Mouse (Mus musculus): ENCODE measurements around the gene Adm. TPM values are rescaled to one million over a fixed set of nuclear protein-coding genes. Genes with fewer than 3 reads are reported as not detected.

The Adm gene
- total and polyA plus RNA-seq, 2 experiments from 2014 or later, result 2.1 to 6.0 TPM

GRCm38 (mm10) chr7:110658378-110658928, 31.0 kb downstream of the Adm start:
- H3K4me3 ChIP-seq (ENCODE audit: low read length), result no peak overlapping the region
- H3K27me3 ChIP-seq (ENCODE audit: insufficient read depth, low read length), result no peaks in the 10 kb centered on the region
- no peaks in the 10 kb centered on the region for H3K36me3 ChIP-seq (ENCODE audit: insufficient read depth, low read length)
- no peak overlapping the region for H3K4me2 ChIP-seq (ENCODE audit: low read depth, low read length)
- TF ChIP-seq CTCF (IDR thresholded peaks at IDR 0.05; ENCODE audit: low read depth), result no peak
- no peak overlapping the region for H3K9ac ChIP-seq (replicated peaks; ENCODE audit: low read length)
- H3K9me3 ChIP-seq (ENCODE audit: low read length), result peaks cover 3% of the 10 kb centered on the region; the same call in 1 of the 2 replicates
- no peak for ATAC-seq
- no peak for DNase-seq (ENCODE audit: low spot score)
- no peaks in the 10 kb centered on the region for H3K4me1 ChIP-seq (ENCODE audit: insufficient read depth, low read length)
- 57% methylated on average over 3 of the region's 3 CpGs for WGBS
- H3K27ac ChIP-seq, result no peak overlapping the region

- Histone ChIP-seq H3K4me3 (ENCODE audit: low read length) (no peak overlapping the region), H3K27me3 (ENCODE audit: insufficient read depth, low read length) (no peaks in the 10 kb centered on the region), H3K9ac (replicated peaks; ENCODE audit: low read length) (no peak overlapping the region), H3K27ac (no peak overlapping the region), H3K4me2 (ENCODE audit: low read depth, low read length) (no peak overlapping the region), H3K9me3 (ENCODE audit: low read length) (peaks cover 3% of the 10 kb centered on the region; the same call in 1 of the 2 replicates), H3K4me1 (ENCODE audit: insufficient read depth, low read length) (no peaks in the 10 kb centered on the region), H3K36me3 (ENCODE audit: insufficient read depth, low read length) (no peaks in the 10 kb centered on the region)
- no peak for DNase-seq (ENCODE audit: low spot score)
- ATAC-seq, result no peak
- WGBS, result 46% methylated on average over 5 of the region's 5 CpGs
- TF ChIP-seq CTCF (IDR thresholded peaks at IDR 0.05; ENCODE audit: low read depth), result no peak
Measured at GRCm38 (mm10) chr7:110666537-110666936, 39.1 kb downstream of the Adm start.

GRCm38 (mm10) chr7:110668247-110668646, 40.8 kb downstream of the Adm start:
- no peak overlapping the region for H3K4me3 ChIP-seq (ENCODE audit: low read length)
- no peaks in the 10 kb centered on the region for H3K27me3 ChIP-seq (ENCODE audit: insufficient read depth, low read length)
- ATAC-seq (peak; percentile 35), DNase-seq (ENCODE audit: low spot score) (peak; percentile 38)
- WGBS, result 44% methylated on average over 6 of the region's 6 CpGs
- peak overlapping the region; percentile 9; the same call in 1 of the 2 replicates for H3K27ac ChIP-seq
- H3K36me3 ChIP-seq (ENCODE audit: insufficient read depth, low read length), result no peaks in the 10 kb centered on the region
- no peak overlapping the region for H3K9ac ChIP-seq (replicated peaks; ENCODE audit: low read length)
- no peak for TF ChIP-seq CTCF (IDR thresholded peaks at IDR 0.05; ENCODE audit: low read depth)
- H3K9me3 ChIP-seq (ENCODE audit: low read length), result no peaks in the 10 kb centered on the region
- H3K4me2 ChIP-seq (ENCODE audit: low read depth, low read length), result no peak overlapping the region
- H3K4me1 ChIP-seq (ENCODE audit: insufficient read depth, low read length), result no peaks in the 10 kb centered on the region

GRCm38 (mm10) chr7:110668756-110669155, 41.3 kb downstream of the Adm start:
- H3K9me3 ChIP-seq (ENCODE audit: low read length), result no peaks in the 10 kb centered on the region
- H3K27ac ChIP-seq, result peak overlapping the region; percentile 9; the same call in 1 of the 2 replicates
- peak; percentile 51 for ATAC-seq
- peak; percentile 37 for DNase-seq (ENCODE audit: low spot score)
- H3K4me1 ChIP-seq (ENCODE audit: insufficient read depth, low read length), result no peaks in the 10 kb centered on the region
- H3K4me3 ChIP-seq (ENCODE audit: low read length), result no peak overlapping the region
- H3K9ac ChIP-seq (replicated peaks; ENCODE audit: low read length), result no peak overlapping the region
- no peaks in the 10 kb centered on the region for H3K27me3 ChIP-seq (ENCODE audit: insufficient read depth, low read length)
- WGBS, result 18% methylated on average over 5 of the region's 5 CpGs
- H3K4me2 ChIP-seq (ENCODE audit: low read depth, low read length), result no peak overlapping the region
- no peak for TF ChIP-seq CTCF (IDR thresholded peaks at IDR 0.05; ENCODE audit: low read depth)
- H3K36me3 ChIP-seq (ENCODE audit: insufficient read depth, low read length), result no peaks in the 10 kb centered on the region

GRCm38 (mm10) chr7:110671121-110671680, 43.7 kb downstream of the Adm start:
- no peak overlapping the region for H3K4me2 ChIP-seq (ENCODE audit: low read depth, low read length)
- no peaks in the 10 kb centered on the region for H3K9me3 ChIP-seq (ENCODE audit: low read length)
- no peaks in the 10 kb centered on the region for H3K36me3 ChIP-seq (ENCODE audit: insufficient read depth, low read length)
- no peaks in the 10 kb centered on the region for H3K27me3 ChIP-seq (ENCODE audit: insufficient read depth, low read length)
- H3K4me3 ChIP-seq (ENCODE audit: low read length), result no peak overlapping the region
- no peak for TF ChIP-seq CTCF (IDR thresholded peaks at IDR 0.05; ENCODE audit: low read depth)
- H3K9ac ChIP-seq (replicated peaks; ENCODE audit: low read length), result no peak overlapping the region
- ATAC-seq (no peak), DNase-seq (ENCODE audit: low spot score) (no peak)
- 44% methylated on average over 6 of the region's 6 CpGs for WGBS
- no peaks in the 10 kb centered on the region for H3K4me1 ChIP-seq (ENCODE audit: insufficient read depth, low read length)
- no peak overlapping the region for H3K27ac ChIP-seq

Other genes with a start within 250 kb of the Adm start
- 55.0 and 70.5 TPM in 2 replicates for gene Sbf2, start 12.7 kb upstream of the Adm start, total RNA-seq (2014; rRNA removed)
- gene Sbf2, start 12.7 kb upstream of the Adm start, polyA plus RNA-seq (2015; fragmentation: Nextera tagmentation; extraction: Ambion mirVana), result 40.3 and 42.9 TPM in 2 replicates
- gene Ampd3, start 140.5 kb downstream of the Adm start, total RNA-seq (2014; rRNA removed), result 15.1 and 24.8 TPM in 2 replicates
- gene Ampd3, start 140.5 kb downstream of the Adm start, polyA plus RNA-seq (2015; fragmentation: Nextera tagmentation; extraction: Ambion mirVana), result 12.4 and 14.3 TPM in 2 replicates
- gene Rnf141, start 216.8 kb downstream of the Adm start, total RNA-seq (2014; rRNA removed), result 80.4 and 98.8 TPM in 2 replicates
- 35.3 and 36.7 TPM in 2 replicates for gene Rnf141, start 216.8 kb downstream of the Adm start, polyA plus RNA-seq (2015; fragmentation: Nextera tagmentation; extraction: Ambion mirVana)
- 9.5 and 9.7 TPM in 2 replicates for gene Lyve1, start 235.6 kb downstream of the Adm start, total RNA-seq (2014; rRNA removed)
- 5.2 and 6.3 TPM in 2 replicates for gene Lyve1, start 235.6 kb downstream of the Adm start, polyA plus RNA-seq (2015; fragmentation: Nextera tagmentation; extraction: Ambion mirVana)

Measured in hindbrain, postnatal 0 days (tissue).